Mouse (Mus musculus): ENCODE results near the gene Krtap16-1.

Gene Krtap16-1

DNA sequence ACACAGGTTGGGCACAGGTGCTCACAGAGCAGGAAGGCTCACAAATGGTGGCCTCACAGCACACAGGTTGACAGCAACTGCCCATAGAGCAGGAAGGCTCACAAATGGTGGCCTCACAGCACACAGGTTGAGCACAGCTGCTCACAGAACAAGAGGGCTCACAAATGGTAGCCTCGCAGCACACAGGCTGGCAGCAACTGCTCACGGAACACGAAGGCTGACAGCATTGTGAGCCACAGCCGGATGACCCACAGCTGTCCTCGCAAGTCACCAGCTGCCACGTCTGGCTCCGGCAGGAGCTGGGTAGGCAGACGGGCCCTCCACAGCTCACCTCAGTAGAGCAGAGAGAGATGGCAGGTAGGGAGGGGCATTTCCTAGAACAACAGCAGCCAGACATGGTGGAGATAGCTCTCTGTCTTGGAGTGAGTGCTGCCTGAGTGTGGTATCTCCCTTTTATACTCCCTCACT lies at the start of gene Krtap16-1:
Gene Krtap16-1, minus strand, starts transcription at position 418 of the 468 bp plus-strand sequence.
- no peak for DNase-seq (ENCODE audit: low spot score)

- DNase-seq (ENCODE audit: low spot score) = no peak
These were observed 43.4 kb upstream of the Krtap16-1 start, which contains the start of gene Krt33b for GRCm38 (mm10) chr11:100029768-100030167. Gene Krt33b, minus strand, starts transcription at chr11:100029868.

DNA sequence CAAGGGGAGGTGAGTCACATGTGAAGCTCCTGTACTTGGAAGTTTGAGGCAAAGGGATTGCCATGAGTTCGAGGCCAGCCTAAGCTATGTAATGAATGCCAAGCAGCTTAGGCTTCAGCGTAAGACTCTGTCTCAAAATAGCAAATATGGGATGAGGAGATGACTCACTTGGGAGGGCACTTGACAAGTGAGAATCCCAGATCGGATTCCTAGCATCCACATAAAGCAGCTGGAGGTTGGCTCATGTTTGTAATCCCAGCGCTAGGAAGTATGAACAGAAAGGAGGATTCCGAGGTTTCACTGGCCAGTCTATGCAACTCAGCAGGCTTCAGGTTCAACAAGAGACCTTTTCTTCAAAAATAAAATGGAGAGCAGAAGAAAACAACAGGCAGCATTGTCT lies 35.0 kb upstream of the Krtap16-1 start:
- no peak for DNase-seq (ENCODE audit: low spot score)

GRCm38 (mm10) chr11:100019466-100019865 lies 33.1 kb upstream of the Krtap16-1 start:
- no peak for DNase-seq (ENCODE audit: low spot score)

DNA sequence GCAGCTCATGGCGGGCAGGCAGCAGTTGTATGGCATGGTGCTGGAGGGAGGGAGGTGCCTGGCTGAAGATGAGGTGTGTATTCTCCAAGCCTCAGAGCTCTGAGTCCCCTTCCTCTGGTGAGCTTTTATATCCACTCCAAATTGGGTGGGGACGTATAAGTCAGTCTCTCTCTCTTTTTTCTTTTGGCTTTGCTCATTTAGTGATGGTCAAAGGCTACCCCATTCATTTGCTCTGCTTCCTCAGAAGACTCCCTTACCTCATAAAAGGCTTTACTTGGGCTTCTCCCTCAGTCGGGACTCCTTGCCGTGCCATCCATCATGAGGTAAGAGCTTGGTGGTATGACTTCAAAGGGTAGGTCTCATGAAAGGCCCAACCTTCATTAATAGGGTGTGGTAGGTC lies 29.7 kb upstream of the Krtap16-1 start, which contains the start of gene Krt33a:
Gene Krt33a, minus strand, starts transcription at position 101 of the 400 bp plus-strand sequence.
- no peak for DNase-seq (ENCODE audit: low spot score)

DNA sequence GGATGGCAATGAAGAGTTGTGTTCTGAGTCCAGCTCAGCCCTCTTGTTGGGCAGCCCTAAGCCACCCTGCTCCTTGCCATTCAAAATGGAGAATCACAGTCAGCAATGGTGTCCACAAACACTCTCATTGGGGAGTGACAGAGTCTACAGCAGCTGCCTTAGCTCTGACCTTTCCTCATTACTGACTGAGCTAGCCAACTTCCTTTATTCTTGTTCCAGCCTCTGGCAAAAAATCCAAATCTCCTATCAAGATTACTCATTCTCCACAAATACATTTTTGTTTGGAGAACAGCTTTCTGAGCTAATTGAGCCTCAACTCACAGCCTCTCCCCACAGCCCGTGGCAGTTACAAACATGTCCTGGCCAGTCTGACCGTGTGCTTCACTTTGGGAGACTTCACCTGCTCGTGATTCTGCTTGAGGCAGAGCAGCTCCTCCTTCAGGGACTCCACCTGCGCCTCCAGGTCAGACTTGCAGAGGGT lies 27.3 kb upstream of the Krtap16-1 start:
- no peak for DNase-seq (ENCODE audit: low spot score)

- DNase-seq (ENCODE audit: low spot score) = no peak
These were observed 24.3 kb upstream of the Krtap16-1 start for GRCm38 (mm10) chr11:100010682-100011081.

- no peak for DNase-seq (ENCODE audit: low spot score)
These were observed 21.9 kb upstream of the Krtap16-1 start for GRCm38 (mm10) chr11:100008336-100008735.

DNA sequence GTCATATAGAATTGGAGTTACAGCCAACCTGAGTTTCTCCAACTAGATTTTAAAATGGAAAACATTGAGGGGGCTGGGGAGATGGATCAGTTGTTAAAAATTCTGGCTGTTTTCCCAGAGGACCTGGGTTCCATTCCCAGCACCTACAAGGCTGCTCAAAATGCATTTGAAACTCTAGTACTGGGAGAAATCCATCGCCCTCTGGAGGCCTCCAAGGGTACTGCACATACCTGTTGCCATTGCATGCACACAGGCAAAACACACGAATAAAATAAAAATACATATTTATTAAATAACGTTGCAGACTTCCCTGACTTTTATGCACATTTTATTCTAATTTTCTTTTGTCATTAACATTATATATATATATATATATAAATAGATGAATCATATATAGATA lies 20.2 kb upstream of the Krtap16-1 start:
- DNase-seq (ENCODE audit: low spot score) = no peak

- DNase-seq (ENCODE audit: low spot score) = no peak
These were observed 19.5 kb upstream of the Krtap16-1 start for GRCm38 (mm10) chr11:100005905-100006304.

DNA sequence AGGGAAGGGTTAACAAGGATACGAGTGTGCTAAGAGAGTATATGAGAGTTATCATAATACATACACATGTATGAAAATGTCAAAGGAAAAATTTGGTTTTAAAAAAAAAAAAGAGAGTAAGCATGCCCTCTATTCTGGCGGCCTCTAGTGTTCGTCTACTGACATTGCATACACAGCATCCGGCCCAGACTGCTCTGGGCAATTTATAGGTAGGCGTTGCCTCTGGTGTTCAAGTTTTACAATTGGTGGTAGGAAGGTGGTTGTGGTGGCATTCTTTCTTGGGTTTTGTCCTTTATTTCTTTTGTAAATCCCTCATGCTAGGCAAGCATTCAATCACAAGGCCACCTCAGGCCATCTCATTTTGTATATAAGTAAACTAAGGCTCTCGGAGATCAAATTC lies 18.4 kb upstream of the Krtap16-1 start:
- DNase-seq (ENCODE audit: low spot score) = no peak

DNA sequence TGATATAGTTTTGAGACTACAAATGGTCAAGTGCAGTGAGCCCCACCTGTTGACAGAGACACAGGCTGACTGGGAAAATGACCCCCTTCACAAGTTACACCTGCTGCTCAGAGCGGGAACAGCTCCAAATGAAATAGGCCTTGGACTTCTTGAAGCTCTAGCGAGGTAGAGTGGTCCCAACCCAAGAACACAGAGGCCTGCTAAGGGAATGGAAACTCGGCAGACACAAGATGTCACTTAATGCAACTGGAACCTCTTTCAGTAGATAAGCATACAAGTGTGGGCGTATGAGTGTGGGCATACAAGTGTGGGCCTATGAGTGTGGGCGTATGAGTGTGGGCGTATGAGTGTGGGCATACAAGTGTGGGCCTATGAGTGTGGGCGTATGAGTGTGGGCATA lies 12.7 kb upstream of the Krtap16-1 start:
- no peak for DNase-seq (ENCODE audit: low spot score)

- no peak for DNase-seq (ENCODE audit: low spot score)
These were observed 7.9 kb upstream of the Krtap16-1 start for GRCm38 (mm10) chr11:99994384-99994661.

DNA sequence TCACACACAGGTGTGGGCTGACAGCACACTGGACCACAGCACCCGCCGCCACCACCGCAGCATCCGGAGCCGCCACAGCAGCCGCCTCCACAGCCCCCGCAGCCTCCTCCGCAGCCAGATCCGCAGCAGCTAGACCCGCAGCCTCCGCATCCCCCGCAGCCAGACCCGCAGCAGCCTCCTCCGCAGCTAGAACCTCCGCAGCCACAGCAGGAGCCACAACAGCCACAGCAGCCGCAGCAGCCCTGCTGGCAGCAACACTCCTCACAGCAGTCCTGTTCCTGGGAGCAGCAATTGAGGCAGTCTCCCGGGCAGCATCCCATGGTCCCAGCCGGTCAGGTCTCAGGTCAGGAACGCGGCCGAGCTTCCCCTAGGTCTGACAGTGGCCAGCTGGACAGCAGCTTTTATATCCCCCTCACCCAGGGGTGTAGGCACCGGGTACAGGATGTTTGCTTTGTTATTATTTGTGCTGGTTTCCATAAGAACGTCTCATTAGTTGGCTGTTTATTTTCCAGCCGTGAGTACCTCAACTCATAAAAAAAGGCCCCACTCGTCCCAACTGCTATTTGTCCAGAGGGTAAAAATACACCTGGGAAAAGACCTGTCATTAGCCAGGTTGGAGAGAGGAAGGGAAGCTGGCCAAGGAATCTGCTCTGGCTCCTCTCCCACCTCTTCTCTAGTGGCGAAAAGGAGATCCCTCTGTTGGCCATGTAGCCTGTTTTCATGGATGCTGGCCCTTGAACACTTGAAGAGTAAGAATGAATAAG lies 7.4 kb upstream of the Krtap16-1 start, which contains the start of gene Krtap17-1:
Gene Krtap17-1, minus strand, starts transcription at position 375 of the 764 bp plus-strand sequence.
- no peak for DNase-seq (ENCODE audit: low spot score)

- DNase-seq (ENCODE audit: low spot score) = no peak
These were observed 4.2 kb upstream of the Krtap16-1 start for GRCm38 (mm10) chr11:99990571-99990970.

DNA sequence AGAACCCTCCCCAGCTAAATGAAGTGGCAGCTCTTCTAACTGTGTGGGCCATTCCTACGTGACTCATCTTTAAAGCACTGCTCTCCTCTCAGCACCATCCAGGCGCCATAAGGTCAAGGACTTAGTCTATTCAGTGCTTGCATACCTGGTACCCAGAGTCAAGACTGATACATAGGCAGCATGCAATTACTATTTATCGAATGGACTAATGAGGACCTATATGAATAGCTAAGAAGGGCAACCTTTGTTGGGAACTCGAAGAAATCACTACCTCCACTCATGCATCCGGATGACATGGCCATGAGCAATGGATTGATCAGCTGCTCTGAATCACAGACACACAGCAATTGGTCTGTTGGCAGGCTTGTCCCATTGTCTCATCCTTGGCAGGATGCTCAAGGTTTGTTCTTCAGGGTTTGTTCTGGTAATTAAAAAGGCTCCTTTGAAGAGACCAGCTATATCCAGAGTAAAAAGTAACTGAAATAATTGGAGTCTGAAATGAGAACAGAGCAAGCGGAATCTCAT lies 3.5 kb upstream of the Krtap16-1 start:
- DNase-seq (ENCODE audit: low spot score) = no peak

- no peak for DNase-seq (ENCODE audit: low spot score)
These were observed 2.1 kb upstream of the Krtap16-1 start for GRCm38 (mm10) chr11:99988530-99988929.

DNA sequence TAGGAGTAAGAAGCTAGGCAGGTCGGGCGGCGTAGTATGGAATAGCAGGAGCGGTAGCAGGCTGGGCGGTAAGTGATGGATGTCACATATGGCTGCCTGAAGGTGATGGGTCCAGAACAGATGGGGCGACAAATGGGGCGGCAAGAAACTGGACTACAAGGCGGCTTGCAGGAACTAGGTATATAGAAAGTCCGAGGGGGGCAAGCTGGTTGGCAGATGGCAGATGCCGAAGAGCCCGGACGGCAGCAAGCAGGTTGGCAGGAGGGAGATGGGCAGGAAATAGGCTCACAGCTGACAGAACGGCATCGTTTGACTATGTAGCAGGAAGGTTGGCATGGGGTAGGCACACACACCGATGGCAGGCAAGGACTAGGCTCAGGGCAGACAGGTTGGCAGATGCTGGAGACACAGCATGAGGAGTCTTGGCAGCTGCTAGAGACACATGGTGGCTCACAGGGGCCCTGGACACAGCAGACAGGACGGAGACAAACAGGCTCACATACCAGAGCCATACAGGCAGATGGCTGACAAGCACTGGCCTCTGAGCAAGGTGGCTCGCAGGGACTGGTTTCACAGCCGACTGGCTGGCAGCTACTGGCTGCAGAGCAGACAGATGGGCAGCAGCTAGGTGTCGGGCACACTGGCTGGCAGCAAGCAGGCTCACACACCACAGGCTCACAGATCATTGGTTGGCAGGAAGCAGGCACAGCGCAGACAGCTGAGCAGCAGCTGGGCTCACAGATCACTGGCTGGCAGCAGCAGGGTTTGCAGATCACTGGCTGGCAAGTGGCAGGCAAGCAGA lies 905 bp downstream of the Krtap16-1 start:
- no peak for DNase-seq (ENCODE audit: low spot score)

GRCm38 (mm10) chr11:99983442-99983841 lies 3.0 kb downstream of the Krtap16-1 start:
- no peak for DNase-seq (ENCODE audit: low spot score)

- no peak for DNase-seq (ENCODE audit: low spot score)
These were observed 3.7 kb downstream of the Krtap16-1 start for GRCm38 (mm10) chr11:99982731-99983130.

GRCm38 (mm10) chr11:99978953-99979352 lies 7.4 kb downstream of the Krtap16-1 start, which contains the start of gene Krtap29-1:
Gene Krtap29-1, minus strand, starts transcription at chr11:99979053.
- DNase-seq (ENCODE audit: low spot score) = no peak

DNA sequence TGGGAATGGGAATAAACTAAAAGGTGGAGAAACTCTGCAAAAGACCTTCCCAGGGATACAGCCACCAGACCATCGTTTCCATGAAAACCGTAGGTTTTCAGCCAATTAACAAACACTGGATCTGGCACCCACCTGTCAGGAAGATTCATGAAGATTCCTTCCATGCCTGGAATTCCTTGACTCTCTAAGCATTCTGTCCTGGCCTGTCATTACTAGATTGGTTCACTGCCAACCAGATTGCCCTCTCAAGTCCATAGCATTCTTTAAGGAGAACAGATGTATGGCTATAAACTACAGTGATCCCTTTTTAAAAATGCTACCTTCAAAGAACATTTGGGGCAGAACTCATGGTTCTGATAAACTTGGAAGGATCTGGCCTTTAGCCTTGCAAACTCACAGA lies 20.4 kb downstream of the Krtap16-1 start:
- DNase-seq (ENCODE audit: low spot score) = no peak

DNA sequence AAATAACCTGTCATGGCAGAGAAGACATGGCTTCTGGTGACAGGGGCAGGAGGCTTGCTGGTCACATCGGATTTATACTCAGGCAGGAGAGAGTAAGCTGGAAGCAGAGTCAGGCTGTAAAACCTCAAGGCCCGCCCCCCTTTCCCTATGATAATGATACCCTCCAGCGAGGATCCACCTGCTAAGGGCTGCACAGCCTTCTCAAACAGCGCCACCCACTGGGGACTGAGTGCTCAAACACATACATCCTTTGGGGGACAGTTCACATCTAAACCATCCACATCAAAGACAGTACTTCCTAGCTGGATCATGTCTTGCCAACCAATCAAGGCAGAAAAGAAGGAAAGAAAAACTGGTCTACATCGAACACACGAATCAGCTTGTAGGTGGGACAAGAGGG lies 22.2 kb downstream of the Krtap16-1 start:
- DNase-seq (ENCODE audit: low spot score) = no peak
